8 mouse cellular contexts compared by ENCODE assay signal in genomic region chr2:29787104-29787917, GRCm38 (mm10). TPM values are rescaled to one million over a fixed set of nuclear protein-coding genes. Genes with fewer than 3 reads are reported as not detected.
DNase-seq lines count a peak whose midpoint lies in the region; ATAC-seq and TF ChIP-seq lines count a peak whose summit lies in the region.

Gene Coq4 (plus strand): TSS chr2:29787493.

- no peak for TF ChIP-seq CTCF in midbrain, postnatal 0 days (IDR thresholded peaks at IDR 0.05)

- H3K4me3 ChIP-seq in embryonic facial prominence, embryonic 14.5 days (ENCODE audit: low read depth, low read length) = peak within 1 kb of the TSS; percentile 78
- peak within 1 kb of the TSS; percentile 77 for H3K4me3 ChIP-seq in limb, embryonic 14.5 days (replicated peaks; ENCODE audit: low read length)
- H3K4me3 ChIP-seq in midbrain, postnatal 0 days (ENCODE audit: low read depth, low read length) = peak within 1 kb of the TSS; percentile 80

- no peak for TF ChIP-seq POLR2A in limb, embryonic 14.5 days (IDR thresholded peaks at IDR 0.05; ENCODE audit: borderline replicate concordance, extremely low read depth, insufficient read depth, insufficient read length)

- peak; percentile 91 for ATAC-seq in embryonic facial prominence, embryonic 14.5 days (ENCODE audit: low read depth)
- peak; percentile 87 for ATAC-seq in limb, embryonic 14.5 days (ENCODE audit: low FRiP score, low read depth)
- peak; percentile 85 for ATAC-seq in midbrain, postnatal 0 days (ENCODE audit: low FRiP score)

- peaks cover 7% of the 10 kb centered on the region for H3K4me1 ChIP-seq in embryonic facial prominence, embryonic 14.5 days (ENCODE audit: control insufficient read depth, insufficient read depth, low read length)
- H3K4me1 ChIP-seq in limb, embryonic 14.5 days (ENCODE audit: control insufficient read depth, insufficient read depth, low read length) = peaks cover 11% of the 10 kb centered on the region
- H3K4me1 ChIP-seq in midbrain, postnatal 0 days (ENCODE audit: insufficient read depth, low read length) = 0 out of 2 replicates have a peak, but pooled peaks cover 4% of the 10 kb centered on the region

- no peaks in the 10 kb centered on the region for H3K9me3 ChIP-seq in embryonic facial prominence, embryonic 14.5 days (ENCODE audit: control insufficient read depth, low read length)
- H3K9me3 ChIP-seq in limb, embryonic 14.5 days (ENCODE audit: control insufficient read depth, low read length) = no peaks in the 10 kb centered on the region
- H3K9me3 ChIP-seq in midbrain, postnatal 0 days (ENCODE audit: low read length) = no peaks in the 10 kb centered on the region

- WGBS in embryonic facial prominence, embryonic 14.5 days = 1% methylated on average over 31 of the region's 31 CpGs
- 1% methylated on average over 31 of the region's 31 CpGs for WGBS in limb, embryonic 14.5 days
- WGBS in midbrain, postnatal 0 days = 2% methylated on average over 31 of the region's 31 CpGs

- H3K27me3 ChIP-seq in embryonic facial prominence, embryonic 14.5 days (replicated peaks; ENCODE audit: control insufficient read depth, insufficient read depth, low read length) = no peaks in the 10 kb centered on the region
- no peaks in the 10 kb centered on the region for H3K27me3 ChIP-seq in limb, embryonic 14.5 days (ENCODE audit: control insufficient read depth, insufficient read depth, low read length)
- H3K27me3 ChIP-seq in midbrain, postnatal 0 days (ENCODE audit: insufficient read depth, low read length) = no peaks in the 10 kb centered on the region

- peak; percentile 97 for DNase-seq in 3T3-L1 (ENCODE audit: low read depth, low spot score)
- peak; percentile 49 to 68 for DNase-seq in adrenal gland, postnatal 4 days (ENCODE audit: low spot score in 2 of 2)
- peak; percentile 96 for DNase-seq in embryonic facial prominence, embryonic 14.5 days (ENCODE audit: low spot score)
- peak; percentile 96 for DNase-seq in heart, adult 8-10 months (ENCODE audit: low spot score)
- peak; percentile 97 for DNase-seq in kidney, adult 9 months
- DNase-seq in limb, embryonic 14.5 days (ENCODE audit: low spot score) = peak; percentile 94
- DNase-seq in midbrain, postnatal 0 days (ENCODE audit: low spot score) = peak; percentile 96
- DNase-seq in spleen, postnatal 14 days (ENCODE audit: low spot score in 2 of 2) = peak; percentile 69 to 84

- peaks cover 60% of the 10 kb centered on the region for H3K36me3 ChIP-seq in embryonic facial prominence, embryonic 14.5 days (ENCODE audit: control insufficient read depth, insufficient read depth, low read length)
- H3K36me3 ChIP-seq in limb, embryonic 14.5 days (ENCODE audit: control insufficient read depth, insufficient read depth, low read length) = peaks cover 56% of the 10 kb centered on the region
- peaks cover 52% of the 10 kb centered on the region for H3K36me3 ChIP-seq in midbrain, postnatal 0 days (ENCODE audit: insufficient read depth, low read length)

- H3K27ac ChIP-seq in embryonic facial prominence, embryonic 14.5 days (replicated peaks; ENCODE audit: low read depth, low read length) = peak within 1 kb of the TSS; percentile 66
- peak within 1 kb of the TSS; percentile 53; the same call in 1 of the 2 replicates for H3K27ac ChIP-seq in limb, embryonic 14.5 days (replicated peaks; ENCODE audit: low read depth, low read length)
- H3K27ac ChIP-seq in midbrain, postnatal 0 days (ENCODE audit: low read depth, low read length) = peak within 1 kb of the TSS; percentile 81

- peak within 1 kb of the TSS; percentile 79 for H3K4me2 ChIP-seq in embryonic facial prominence, embryonic 14.5 days (ENCODE audit: low read depth, low read length)
- H3K4me2 ChIP-seq in limb, embryonic 14.5 days (replicated peaks; ENCODE audit: low read depth, low read length, severe bottlenecking) = peak within 1 kb of the TSS; percentile 81
- peak within 1 kb of the TSS; percentile 81 for H3K4me2 ChIP-seq in midbrain, postnatal 0 days (ENCODE audit: low read depth, low read length, poor library complexity, severe bottlenecking)

- peak within 1 kb of the TSS; percentile 78 for H3K9ac ChIP-seq in embryonic facial prominence, embryonic 14.5 days (ENCODE audit: low read depth, low read length)
- H3K9ac ChIP-seq in limb, embryonic 14.5 days (ENCODE audit: low read depth, low read length, severe bottlenecking) = peak within 1 kb of the TSS; percentile 70
- H3K9ac ChIP-seq in midbrain, postnatal 0 days (replicated peaks; ENCODE audit: low read length, poor library complexity, severe bottlenecking) = peak within 1 kb of the TSS; percentile 75

RNA-seq across cellular contexts. Expression of gene Coq4, which starts in this region (rescaled TPM):
- total RNA-seq in adrenal gland, postnatal 4 days (2021) = 10 to 100 TPM; 20.3 to 22.5 TPM
- 26.3 and 29.4 TPM in 2 replicates for polyA plus RNA-seq in embryonic facial prominence, embryonic 14.5 days (2014; fragmentation: Nextera tagmentation; extraction: Ambion mirVana)
- total RNA-seq in heart, adult 8-10 months (2022) = 10 to 100 TPM; 18.7 to 26.4 (median 20.8) TPM
- 27.2 and 31.6 TPM in 2 replicates for polyA plus RNA-seq in limb, embryonic 14.5 days (2012; rRNA removed)
- 29.4 and 34.1 TPM in 2 replicates for polyA plus RNA-seq in limb, embryonic 14.5 days (2014; fragmentation: Nextera tagmentation; extraction: Ambion mirVana)
- total RNA-seq in midbrain, postnatal 0 days (2014; rRNA removed) = 37.4 and 44.8 TPM in 2 replicates
- 32.1 and 37.5 TPM in 2 replicates for polyA plus RNA-seq in midbrain, postnatal 0 days (2015; fragmentation: Nextera tagmentation; extraction: Ambion mirVana)

Comparison
In these comparisons a context has a peak if more than half of its experiments do, and no peak if none do; other contexts are left out.
1. Peak in every context shown above with its lines: DNase-seq, ATAC-seq, H3K4me3 ChIP-seq and H3K27ac ChIP-seq.